Mouse (Mus musculus) heart, adult 8-10 months (tissue): ENCODE results near the gene Itga4. TPM values are rescaled to one million over a fixed set of nuclear protein-coding genes. Genes with fewer than 3 reads are reported as not detected.

ENCODE experiments used
- DNase-seq: peaks from one replicate; pipeline ENCODE4 v3.0.0; 2022; ENCODE audit warnings: low spot score
- total RNA-seq, 4 experiments: library from RNA; stranded (reverse); gene quantifications; 2 replicates each; pipeline ENCODE4 v1.2.4; 2022

Itga4 gene
- 1 to 10 TPM; 1.1 to 2.7 (median 1.3) TPM for total RNA-seq

DNA sequence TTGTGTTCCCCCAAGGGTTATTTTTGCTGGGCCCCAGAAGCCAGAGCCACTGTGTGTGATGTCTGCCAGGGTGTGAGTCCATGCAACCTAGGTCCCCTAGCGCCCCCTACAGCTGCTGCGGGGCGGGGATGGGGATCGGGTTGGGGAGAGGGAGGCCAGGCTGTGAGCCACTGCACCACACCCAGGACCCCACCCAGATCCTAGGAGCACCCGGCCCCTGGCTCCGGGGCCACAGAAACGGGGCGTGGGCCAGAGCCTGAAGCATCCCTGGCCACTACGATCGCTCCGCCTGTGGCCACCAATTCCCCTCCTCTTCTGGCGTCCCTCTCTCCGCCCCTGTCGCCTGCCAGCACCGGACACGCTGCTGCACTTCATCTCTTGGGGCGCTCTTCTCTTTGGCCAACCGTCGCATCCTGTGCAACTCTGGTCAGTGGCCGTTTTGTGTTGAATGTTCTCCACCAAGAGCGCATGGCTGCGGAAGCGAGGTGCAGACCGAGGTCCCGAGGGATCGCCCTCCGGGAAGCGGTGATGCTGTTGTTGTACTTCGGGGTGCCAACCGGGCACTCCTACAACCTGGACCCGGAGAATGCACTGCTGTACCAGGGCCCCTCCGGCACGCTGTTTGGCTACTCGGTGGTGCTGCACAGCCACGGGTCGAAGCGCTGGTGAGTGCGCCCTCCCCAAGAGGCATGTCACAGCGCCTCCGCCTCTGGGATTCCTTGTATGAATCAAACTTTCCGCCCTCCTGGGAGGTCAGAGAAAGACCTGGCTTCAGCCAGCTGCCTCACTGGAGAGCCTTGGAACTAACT is at the start of gene Itga4:
TSS of gene Itga4 (plus strand) at position 235 of the 809 bp plus-strand sequence.
- DNase-seq: peak; percentile 23

GRCm38 (mm10) chr2:79206191-79206755 is 49.0 kb upstream of the Itga4 start:
- DNase-seq: no peak

- DNase-seq: no peak
These were observed 40.2 kb upstream of the Itga4 start for GRCm38 (mm10) chr2:79214982-79215381.

DNA sequence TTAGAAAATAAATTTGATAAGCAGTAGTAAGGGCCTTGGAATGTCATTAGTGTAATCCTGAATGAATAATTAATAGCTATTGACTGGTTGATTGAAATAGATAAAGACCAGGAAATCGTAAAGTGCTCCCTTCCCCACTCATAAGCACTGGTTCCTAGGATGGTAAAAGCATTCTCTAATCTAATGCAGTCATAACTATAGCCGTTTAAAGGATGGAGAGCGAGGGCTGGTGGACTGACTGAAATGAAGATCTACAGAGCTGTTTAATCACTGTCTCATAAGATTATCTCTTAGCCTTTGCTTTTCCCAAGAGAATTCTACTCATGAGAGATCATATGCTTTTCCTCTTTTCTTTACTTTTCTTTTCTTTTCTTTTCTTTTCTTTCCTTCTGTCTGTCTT is 39.7 kb upstream of the Itga4 start:
- no peak for DNase-seq

DNA sequence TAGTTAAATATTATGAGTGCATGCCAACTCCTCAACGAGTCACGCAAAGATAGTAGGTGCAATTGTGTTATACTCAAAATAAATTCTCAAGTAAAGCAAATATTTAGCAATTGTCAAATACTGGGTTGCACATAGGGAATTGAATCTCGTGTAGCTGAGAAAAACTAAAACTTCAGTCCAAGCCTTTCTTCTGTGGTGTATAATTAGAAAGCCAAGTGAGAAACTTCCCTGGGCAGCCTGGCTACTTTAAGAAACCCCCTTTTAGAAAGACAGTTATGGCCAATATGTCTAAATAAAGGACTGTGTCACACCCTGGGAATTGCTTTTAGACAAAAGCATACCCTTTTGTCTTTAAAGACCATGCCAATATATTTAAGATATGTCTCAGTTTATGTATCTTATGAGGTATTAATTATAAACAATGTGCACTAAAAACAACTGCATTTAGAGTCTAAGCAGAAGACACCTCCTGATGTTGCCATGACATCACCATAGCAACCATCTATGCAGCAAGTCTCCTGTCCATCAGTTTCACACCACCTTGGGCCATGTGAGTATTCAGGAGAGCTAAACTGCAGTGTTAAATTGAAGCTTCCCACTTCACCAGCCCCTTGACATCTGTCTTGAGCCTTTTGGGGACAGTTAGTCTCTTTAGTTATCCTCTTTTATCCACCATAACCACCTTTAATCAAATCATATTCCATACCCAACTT is 30.4 kb upstream of the Itga4 start:
- no peak for DNase-seq

- peak; percentile 19 for DNase-seq
These were observed 27.4 kb upstream of the Itga4 start for GRCm38 (mm10) chr2:79227805-79228241.

DNA sequence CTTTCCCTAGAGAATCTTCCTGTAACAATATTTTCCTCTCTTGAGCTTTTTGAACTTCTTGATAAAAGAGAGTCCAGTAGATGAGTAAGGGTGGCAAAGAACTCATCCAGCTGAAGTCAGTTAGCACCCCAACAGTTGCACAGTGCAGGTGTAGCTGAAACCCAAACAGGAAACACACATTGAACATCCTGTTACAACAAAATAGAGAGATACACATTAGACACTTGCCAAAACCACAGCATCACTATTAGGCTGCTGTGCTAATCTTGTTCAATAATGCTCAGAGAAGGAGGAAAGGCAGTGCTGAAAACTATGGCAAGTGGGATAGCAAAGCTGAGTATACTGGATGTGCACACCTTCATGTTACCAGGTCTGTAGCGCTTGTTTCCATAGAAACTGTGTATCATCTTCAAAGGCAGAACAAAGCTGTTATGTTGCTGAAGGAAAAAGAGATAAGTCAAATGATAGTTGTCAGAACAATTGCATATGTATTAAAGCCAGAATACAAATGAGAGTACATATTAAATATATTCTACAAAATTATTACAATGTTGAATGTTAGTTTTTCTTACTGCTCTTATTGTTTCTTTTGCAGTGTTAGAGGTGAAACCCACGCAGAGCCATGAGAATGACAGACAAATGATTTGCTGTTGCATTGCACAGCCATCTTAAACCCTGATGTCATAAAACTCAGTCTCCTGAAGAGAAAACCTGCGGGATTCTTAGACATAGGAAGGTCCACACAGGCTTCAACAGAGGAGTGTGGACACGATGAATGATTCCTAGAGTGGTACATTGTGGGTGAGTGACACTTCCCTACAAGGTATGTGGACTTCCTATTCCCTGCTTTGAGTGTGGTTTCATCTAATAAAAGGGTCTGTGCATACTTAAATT is 23.9 kb upstream of the Itga4 start:
- DNase-seq: no peak

- DNase-seq: no peak
These were observed 19.3 kb upstream of the Itga4 start for GRCm38 (mm10) chr2:79235767-79236487.

DNA sequence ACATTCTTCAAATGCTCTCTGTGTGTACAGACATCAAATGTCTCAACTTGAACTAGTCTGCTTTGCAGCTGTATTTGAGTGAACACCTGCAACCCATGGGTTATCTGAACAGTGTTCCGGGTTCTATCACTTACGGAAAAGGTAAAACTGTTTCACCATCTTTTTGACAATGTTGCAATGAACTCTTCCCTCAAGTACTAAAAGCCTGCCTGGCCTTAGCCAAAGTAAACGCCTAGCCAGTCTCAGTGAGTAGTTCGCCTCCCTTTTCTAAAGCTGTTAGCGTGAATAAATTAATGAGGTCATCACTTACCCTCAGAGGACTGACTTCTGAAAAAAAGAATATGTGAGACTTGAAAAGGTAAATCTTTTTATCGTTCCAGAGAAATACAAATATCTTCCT is 18.0 kb upstream of the Itga4 start:
- no peak for DNase-seq

DNA sequence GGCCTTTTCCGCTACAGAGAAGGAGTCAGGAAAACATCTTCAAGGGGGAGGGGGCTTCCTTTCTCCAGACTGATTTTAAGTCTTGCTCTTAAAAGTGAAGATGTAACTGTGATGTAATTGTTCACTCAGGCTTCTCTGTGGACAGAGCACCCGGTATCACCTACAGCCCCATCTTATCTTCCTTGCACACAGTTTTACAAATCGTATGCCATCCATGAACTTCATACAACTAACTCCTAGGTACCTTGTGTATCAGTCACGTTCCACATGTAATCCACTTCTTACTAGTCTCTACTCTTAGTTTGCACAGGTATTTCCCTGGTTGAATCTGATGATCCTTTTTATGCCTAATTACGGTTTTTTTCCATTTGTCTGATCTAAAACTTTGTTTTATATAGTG is 10.9 kb upstream of the Itga4 start:
- no peak for DNase-seq

DNA sequence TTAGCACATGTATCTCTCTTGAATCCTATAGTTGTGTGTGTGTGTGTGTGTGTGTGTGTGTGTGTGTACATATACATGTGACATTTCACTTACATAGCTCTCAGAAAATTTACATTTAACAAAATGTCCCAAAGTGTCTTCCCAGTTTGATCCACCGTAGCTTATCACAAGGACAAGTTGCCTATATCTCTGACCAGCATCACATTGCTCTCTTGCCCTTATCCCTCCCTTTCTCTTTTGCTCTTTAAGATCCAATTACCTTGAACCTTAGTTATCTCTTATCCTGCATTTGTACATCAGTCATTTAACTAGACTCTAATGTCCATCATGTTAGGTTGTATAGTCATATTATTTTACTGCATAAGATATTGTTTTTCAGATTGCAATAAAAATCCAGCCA is 10.5 kb upstream of the Itga4 start:
- DNase-seq: no peak

DNA sequence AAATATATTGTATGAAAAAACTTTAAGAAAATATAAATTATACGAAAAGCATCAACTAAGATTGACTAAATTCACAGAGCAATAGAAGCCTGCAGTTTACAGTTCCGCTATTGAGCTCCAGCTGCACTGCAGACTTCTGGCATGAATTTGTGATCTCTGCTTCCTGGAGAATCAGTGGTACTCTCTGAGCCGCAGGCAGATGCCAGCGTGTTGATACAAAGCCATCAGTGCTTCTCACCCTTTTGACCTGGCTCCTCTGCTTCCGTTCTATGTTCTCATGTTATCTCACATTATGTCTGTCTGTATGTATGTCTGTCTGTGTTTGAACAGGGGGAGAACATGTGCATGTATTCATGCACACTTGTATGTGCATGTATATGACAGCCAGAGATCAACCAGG is 6.9 kb upstream of the Itga4 start:
- DNase-seq: no peak

DNA sequence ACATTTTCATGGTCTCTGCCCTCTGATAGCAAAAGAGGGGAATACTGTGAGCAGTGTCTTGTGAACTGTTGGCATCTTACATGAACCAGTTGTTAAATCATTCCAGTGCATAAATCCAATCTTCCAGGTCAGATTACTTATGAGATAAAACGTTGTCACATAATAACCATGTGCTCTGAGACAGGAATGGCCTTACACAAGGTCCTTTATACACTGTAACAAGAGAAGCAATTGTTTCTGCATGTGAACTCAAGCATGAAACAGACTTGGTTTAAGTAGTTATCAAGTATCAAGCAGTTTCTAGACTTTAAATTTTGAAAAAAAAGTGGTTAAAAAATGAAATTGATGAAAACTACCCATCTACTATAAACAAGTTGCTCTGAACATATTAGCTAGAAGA is 4.7 kb upstream of the Itga4 start:
- no peak for DNase-seq

- no peak for DNase-seq
These were observed 1.4 kb upstream of the Itga4 start for GRCm38 (mm10) chr2:79253754-79254197.

DNA sequence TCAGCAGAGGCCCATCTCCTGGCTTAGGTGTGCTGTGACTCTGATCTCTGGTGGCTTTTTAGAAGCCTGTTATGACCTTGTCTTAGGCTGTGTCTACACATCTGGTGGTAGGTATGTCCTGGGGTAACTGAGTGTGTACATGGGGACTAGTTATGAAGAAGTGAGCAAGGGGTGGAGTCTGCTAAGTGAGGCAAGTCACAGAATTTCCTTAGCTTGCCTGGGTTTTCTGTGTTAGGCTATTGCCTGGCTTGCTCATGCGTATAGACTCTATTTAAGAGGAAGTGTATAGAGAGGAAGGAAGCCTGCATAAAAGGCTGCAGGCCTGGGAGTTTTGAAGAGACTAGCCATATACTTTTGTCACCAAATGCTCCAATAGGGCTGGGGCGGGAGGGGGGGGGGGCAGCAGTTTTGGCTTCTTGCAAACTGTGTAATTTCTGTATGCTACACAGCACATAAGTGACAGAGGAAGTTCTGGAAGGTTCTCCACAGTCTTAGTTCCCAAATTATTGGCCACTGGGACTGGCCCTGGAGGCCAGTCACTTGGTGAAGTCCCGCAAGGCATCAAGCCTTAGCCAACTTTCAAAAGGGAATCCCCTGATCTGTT is 536 bp upstream of the Itga4 start:
- peak; percentile 24 for DNase-seq

DNA sequence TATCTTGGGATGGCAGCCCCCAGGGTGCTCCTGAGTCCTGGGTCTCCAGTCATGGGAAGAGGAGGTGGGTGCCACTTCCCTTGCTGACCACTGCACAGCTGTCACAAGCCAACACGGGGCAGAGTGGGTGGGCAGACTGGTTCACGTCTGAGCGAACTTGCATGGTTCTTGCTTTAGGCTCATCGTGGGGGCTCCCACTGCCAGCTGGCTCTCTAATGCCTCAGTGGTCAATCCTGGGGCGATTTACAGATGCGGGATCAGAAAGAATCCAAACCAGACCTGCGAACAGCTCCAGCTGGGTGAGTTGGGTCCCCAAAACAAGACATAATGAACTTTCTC is 744 bp downstream of the Itga4 start:
- no peak for DNase-seq

DNA sequence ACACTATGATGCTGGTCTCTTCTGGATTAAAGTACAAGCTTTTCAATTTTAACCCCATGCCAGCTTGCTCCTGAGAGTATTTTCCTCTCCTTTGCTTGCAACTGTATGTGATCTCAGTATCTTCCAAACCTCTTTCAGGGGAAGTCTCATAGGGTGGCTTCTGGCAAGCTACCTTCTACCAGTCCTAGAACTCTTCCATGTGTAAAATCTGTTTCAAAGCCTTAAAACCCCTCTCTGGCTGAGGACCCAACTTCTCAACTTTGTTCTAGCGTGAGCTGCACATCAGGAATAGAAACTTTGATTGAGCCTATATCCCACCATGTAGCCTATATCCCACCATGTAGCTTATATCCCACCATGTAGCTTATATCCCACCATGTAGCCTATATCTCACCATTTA is 1.1 kb downstream of the Itga4 start:
- DNase-seq: no peak

GRCm38 (mm10) chr2:79256880-79257279 is 1.7 kb downstream of the Itga4 start:
- DNase-seq: peak; percentile 12

DNA sequence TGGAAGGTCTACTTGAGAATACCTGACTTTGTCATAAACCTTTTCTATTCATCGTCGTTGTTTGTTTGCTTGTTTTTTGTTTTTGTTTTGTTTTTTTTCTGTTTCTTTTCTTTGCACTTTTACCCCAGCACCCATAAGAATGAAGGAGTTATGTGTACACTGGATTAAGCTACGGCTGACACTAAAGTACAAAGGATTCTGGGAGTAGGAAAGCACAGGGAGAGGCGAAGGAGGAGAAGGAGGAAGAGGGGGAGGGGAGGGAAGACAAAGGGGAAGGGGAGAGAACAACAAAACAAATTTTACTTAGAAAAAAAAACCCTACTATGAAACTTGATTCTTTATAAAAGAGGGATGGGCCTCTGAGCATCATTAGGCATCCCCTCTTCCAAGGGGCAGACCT is 2.2 kb downstream of the Itga4 start:
- DNase-seq: no peak

DNA sequence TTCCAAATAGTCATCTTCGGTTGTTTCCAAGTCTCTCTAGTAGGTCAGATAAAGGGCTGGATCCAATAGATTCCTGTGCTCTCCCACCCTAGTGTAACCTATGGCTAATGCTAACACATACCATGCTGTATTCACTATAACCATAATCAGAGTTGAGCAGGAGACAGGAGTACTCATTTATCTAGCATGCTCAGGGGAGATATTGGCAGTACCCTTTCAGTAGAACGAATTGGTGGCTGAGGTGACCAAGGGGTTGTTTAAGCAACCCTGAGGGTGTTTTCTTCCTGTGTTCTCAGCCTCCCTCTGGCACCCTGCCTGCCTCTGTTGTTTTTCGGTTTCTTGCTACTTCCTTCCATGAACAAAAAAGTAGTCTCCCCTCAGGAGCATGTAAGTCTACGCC is 4.1 kb downstream of the Itga4 start:
- no peak for DNase-seq

- peak; percentile 49 for DNase-seq
These were observed 10.4 kb downstream of the Itga4 start for GRCm38 (mm10) chr2:79265665-79266064.
